ENCODE assay signal across 12 mouse cellular contexts in the genomic region with DNA sequence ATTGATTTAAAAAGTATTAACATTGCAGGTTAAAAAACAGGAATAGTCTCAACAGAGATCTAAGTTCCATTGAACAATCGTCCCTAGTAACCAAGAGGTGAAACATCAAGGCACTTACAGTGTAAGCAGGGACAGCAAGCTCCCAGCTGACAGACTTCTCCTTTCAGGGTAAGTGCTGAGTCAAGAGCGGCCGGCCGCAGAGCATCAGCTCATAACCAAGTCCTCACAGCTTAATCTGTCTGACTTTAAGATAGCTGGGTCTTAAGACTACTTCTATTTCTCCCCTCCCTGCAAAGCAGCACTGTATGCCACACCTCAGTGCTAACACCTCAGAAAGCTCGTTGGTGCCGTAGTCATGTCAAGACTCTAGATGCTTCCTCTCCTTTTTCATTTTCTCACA. TPM values are rescaled to one million over a fixed set of nuclear protein-coding genes. Genes with fewer than 3 reads are reported as not detected.
DNase-seq lines count a peak whose midpoint lies in the region; ATAC-seq and TF ChIP-seq lines count a peak whose summit lies in the region.
"Had no signal": no experiment of that assay in that cellular context is flagged by ENCODE, and none has a peak within 500 bp of the region (broad histone marks: within the 10 kb centered on the region; RNA-seq: fewer than 3 reads in every experiment).

No protein-coding gene starts in this region.

- H3K4me2 ChIP-seq in kidney, embryonic 16.5 days (replicated peaks; ENCODE audit: low read depth, low read length): no peak overlapping the region
- H3K4me2 ChIP-seq: embryonic facial prominence, embryonic 13.5 days had no signal

- no peak overlapping the region for H3K27ac ChIP-seq in kidney, embryonic 16.5 days (ENCODE audit: low read length)
- H3K27ac ChIP-seq in liver, adult 2 months (replicated peaks; ENCODE audit: insufficient read depth, low read depth, low read length): 0 out of 2 replicates have a peak overlapping the region, but pooled peaks have one; percentile 25
- H3K27ac ChIP-seq: embryonic facial prominence, embryonic 13.5 days had no signal

- TF ChIP-seq POLR2A in liver, adult 2 months (IDR thresholded peaks at IDR 0.05; ENCODE audit: extremely low read depth, insufficient read depth, low read length): no peak

- H3K36me3 ChIP-seq in kidney, embryonic 16.5 days (ENCODE audit: insufficient read depth, low read length): no peaks in the 10 kb centered on the region
- H3K36me3 ChIP-seq in liver, adult 2 months (ENCODE audit: control insufficient read depth, insufficient read depth, low read length): no peaks in the 10 kb centered on the region
- H3K36me3 ChIP-seq: embryonic facial prominence, embryonic 13.5 days had no signal

- 65% methylated on average over 6 of the region's 6 CpGs for WGBS in kidney, embryonic 16.5 days
- whole genome bisulfite sequencing in liver, adult 2 months: 48% methylated on average over 6 of the region's 6 CpGs

- intact Hi-C loops in left cerebral cortex, postnatal 10 days (cut with DNase I): no loop called here

- no peak overlapping the region for H3K4me3 ChIP-seq in kidney, embryonic 16.5 days (ENCODE audit: low read length)
- H3K4me3 ChIP-seq in liver, adult 2 months (ENCODE audit: insufficient read depth, low read depth, low read length): no peak overlapping the region
- H3K4me3 ChIP-seq: embryonic facial prominence, embryonic 13.5 days had no signal

- peaks cover 47% of the 10 kb centered on the region for H3K79me2 ChIP-seq in liver, adult 2 months (ENCODE audit: control insufficient read depth, insufficient read depth, low read length)

- peak; percentile 20 to 47 for DNase-seq in kidney, postnatal 36 days
- DNase-seq in A20 (ENCODE audit: low read depth, low spot score) (peak; percentile 85), MEL-GATA-1-ER (ENCODE audit: extremely low read depth, low read depth) (peak; percentile 89)
- DNase-seq in liver, adult 2 months (ENCODE audit: extremely low read depth, low read depth, low spot score): no peak
- no peak for DNase-seq in left cerebral cortex, postnatal 10 days (ENCODE audit: extremely low spot score in 1 of 2, low spot score in 2 of 2)
- no peak for DNase-seq in layer of hippocampus, postnatal 25 days (ENCODE audit: extremely low spot score in 1 of 2, low spot score in 1 of 2)
- no peak for DNase-seq in embryo, embryonic 10.5 days (ENCODE audit: low spot score)
- DNase-seq: cerebellum, adult 11-12 months; kidney, adult 9 months had no signal

- H3K4me1 ChIP-seq in kidney, embryonic 16.5 days (ENCODE audit: insufficient read depth, low read length): peaks cover 35% of the 10 kb centered on the region
- H3K4me1 ChIP-seq in liver, adult 2 months (ENCODE audit: control insufficient read depth, insufficient read depth, low read length): peaks cover 37% of the 10 kb centered on the region

- no peaks in the 10 kb centered on the region for H3K9me3 ChIP-seq in kidney, embryonic 16.5 days (ENCODE audit: low read length)
- H3K9me3 ChIP-seq: embryonic facial prominence, embryonic 13.5 days had no signal

- TF ChIP-seq CTCF in liver, adult 2 months (IDR thresholded peaks at IDR 0.05; ENCODE audit: low read depth, low read length): no peak

- H3K27me3 ChIP-seq in kidney, embryonic 16.5 days (ENCODE audit: insufficient read depth, low read length): no peaks in the 10 kb centered on the region
- no peaks in the 10 kb centered on the region for H3K27me3 ChIP-seq in liver, adult 2 months (ENCODE audit: control insufficient read depth, insufficient read depth, low read length)
- H3K27me3 ChIP-seq: embryonic facial prominence, embryonic 13.5 days; Patski had no signal

- no peak overlapping the region for H3K9ac ChIP-seq in kidney, embryonic 16.5 days (replicated peaks; ENCODE audit: low read length)
- H3K9ac ChIP-seq in liver, adult 2 months (ENCODE audit: low read depth, low read length): 0 out of 2 replicates have a peak overlapping the region, but pooled peaks have one; percentile 21
- H3K9ac ChIP-seq: embryonic facial prominence, embryonic 13.5 days had no signal

- ATAC-seq in kidney, embryonic 16.5 days (ENCODE audit: low FRiP score, low TSS enrichment): no peak
- ATAC-seq: Patski had no signal

RNA-seq across cellular contexts. Expression of a gene that starts 5.2 kb away (rescaled TPM):
- polyA plus RNA-seq in kidney, embryonic 16.5 days (2015; fragmentation: Nextera tagmentation; extraction: Ambion mirVana): 22.1 and 29.2 TPM in 2 replicates
- total RNA-seq in liver, adult 2 months (2014; rRNA removed): 8.2 and 10.7 TPM in 2 replicates
- 14.7 and 20.9 TPM in 2 replicates for polyA plus RNA-seq in liver, adult 2 months (2012; rRNA removed)
- total RNA-seq in left cerebral cortex, postnatal 10 days (2021): 10 to 100 TPM; 40.2 to 46.7 TPM
- 10 to 100 TPM; 39.5 to 56.4 TPM for total RNA-seq in layer of hippocampus, postnatal 25 days (2021)

RNA-seq across cellular contexts. Expression of a gene that starts 58.5 kb away (rescaled TPM):
- polyA plus RNA-seq in kidney, embryonic 16.5 days (2015; fragmentation: Nextera tagmentation; extraction: Ambion mirVana): 1,053 and 1,127 TPM in 2 replicates
- 1,217 and 1,360 TPM in 2 replicates for total RNA-seq in liver, adult 2 months (2014; rRNA removed)
- 1,719 and 1,927 TPM in 2 replicates for polyA plus RNA-seq in liver, adult 2 months (2012; rRNA removed)
- total RNA-seq in left cerebral cortex, postnatal 10 days (2021): 100 to 1,000 TPM; 354 to 355 TPM
- total RNA-seq in layer of hippocampus, postnatal 25 days (2021): 100 to 1,000 TPM; 357 to 406 TPM

Comparison
In these comparisons a context has a peak if more than half of its experiments do, and no peak if none do; other contexts are left out.
1. DNase-seq: peak in kidney, postnatal 36 days (2 of 2), A20 (single experiment) and MEL-GATA-1-ER (single experiment); none in liver, adult 2 months (single experiment), left cerebral cortex, postnatal 10 days (0 of 2), layer of hippocampus, postnatal 25 days (0 of 2) and embryo, embryonic 10.5 days (single experiment).